Mouse (Mus musculus) neural tube, embryonic 13.5 days (tissue): ENCODE data around the gene Pcnx. TPM values are rescaled to one million over a fixed set of nuclear protein-coding genes. Genes with fewer than 3 reads are reported as not detected.

Source experiments
- polyA plus RNA-seq: library from polyadenylated mRNA; unstranded; fragments of >200 nt; fragmentation: Nextera tagmentation; extraction: Ambion mirVana; gene quantifications from 2 replicates; pipeline ENCODE4 v1.2.1, GENCODE M21; 2015

Pcnx gene
- polyA plus RNA-seq, 1 experiment from 2014 or later = 12.4 TPM

Other genes with a start within 250 kb of the Pcnx start
- 12.6 and 14.2 TPM in 2 replicates for gene Ttc9, start 228.8 kb upstream of the Pcnx start, polyA plus RNA-seq
- gene Map3k9, start 78.8 kb upstream of the Pcnx start, polyA plus RNA-seq = 8.1 and 9.4 TPM in 2 replicates